Mouse (Mus musculus) heart, embryonic 10.5 days (tissue): ENCODE measurements around the gene Nol11. TPM values are rescaled to one million over a fixed set of nuclear protein-coding genes. Genes with fewer than 3 reads are reported as not detected.
A peak's percentile ranks its signal among the peaks of the same experiment; 100 is the strongest.

Experiments
- DNase-seq: peaks from one replicate; pipeline ENCODE4 v3.0.0-alpha.2; 2017; ENCODE audit warnings: low spot score
- H3K27ac ChIP-seq: fragments of 300-500 bp; sonication (generic); 2 replicates; pipeline ENCODE4 v1.5.1; 2016; ENCODE audit warnings: mild to moderate bottlenecking
- H3K27me3 ChIP-seq: fragments of 300-500 bp; sonication (generic); 2 replicates; pipeline ENCODE4 v1.6.1; 2016; ENCODE audit warnings: mild to moderate bottlenecking; ENCODE audit not compliant: poor library complexity, insufficient read depth, severe bottlenecking
- H3K36me3 ChIP-seq: fragments of 300-500 bp; sonication (generic); 2 replicates; pipeline ENCODE4 v1.6.1; 2016; ENCODE audit warnings: mild to moderate bottlenecking, moderate library complexity
- H3K4me1 ChIP-seq: fragments of 300-500 bp; sonication (generic); 2 replicates; pipeline ENCODE4 v1.6.1; 2016; ENCODE audit warnings: mild to moderate bottlenecking
- H3K4me3 ChIP-seq: fragments of 300-500 bp; sonication (generic); 2 replicates; pipeline ENCODE4 v1.5.1; 2016; ENCODE audit warnings: mild to moderate bottlenecking, moderate library complexity
- H3K9me3 ChIP-seq: fragments of 300-500 bp; sonication (generic); 2 replicates; pipeline ENCODE4 v1.6.1; 2016; ENCODE audit warnings: mild to moderate bottlenecking, moderate library complexity
- WGBS: fragments of 180-500 bp; shearing (Covaris S2); methylation state at CpG from one replicate; pipeline ENCODE4 v1.1.7; 2016; 5-methylcytosine and 5-hydroxymethylcytosine counted together
- polyA plus RNA-seq: library from polyadenylated mRNA; unstranded; fragments of >200 nt; fragmentation: Nextera tagmentation; extraction: Ambion mirVana; gene quantifications from 2 replicates; pipeline ENCODE4 v1.2.1, GENCODE M21; 2016

Nol11 gene
- 59.5 and 63.0 TPM in 2 replicates for polyA plus RNA-seq

DNA sequence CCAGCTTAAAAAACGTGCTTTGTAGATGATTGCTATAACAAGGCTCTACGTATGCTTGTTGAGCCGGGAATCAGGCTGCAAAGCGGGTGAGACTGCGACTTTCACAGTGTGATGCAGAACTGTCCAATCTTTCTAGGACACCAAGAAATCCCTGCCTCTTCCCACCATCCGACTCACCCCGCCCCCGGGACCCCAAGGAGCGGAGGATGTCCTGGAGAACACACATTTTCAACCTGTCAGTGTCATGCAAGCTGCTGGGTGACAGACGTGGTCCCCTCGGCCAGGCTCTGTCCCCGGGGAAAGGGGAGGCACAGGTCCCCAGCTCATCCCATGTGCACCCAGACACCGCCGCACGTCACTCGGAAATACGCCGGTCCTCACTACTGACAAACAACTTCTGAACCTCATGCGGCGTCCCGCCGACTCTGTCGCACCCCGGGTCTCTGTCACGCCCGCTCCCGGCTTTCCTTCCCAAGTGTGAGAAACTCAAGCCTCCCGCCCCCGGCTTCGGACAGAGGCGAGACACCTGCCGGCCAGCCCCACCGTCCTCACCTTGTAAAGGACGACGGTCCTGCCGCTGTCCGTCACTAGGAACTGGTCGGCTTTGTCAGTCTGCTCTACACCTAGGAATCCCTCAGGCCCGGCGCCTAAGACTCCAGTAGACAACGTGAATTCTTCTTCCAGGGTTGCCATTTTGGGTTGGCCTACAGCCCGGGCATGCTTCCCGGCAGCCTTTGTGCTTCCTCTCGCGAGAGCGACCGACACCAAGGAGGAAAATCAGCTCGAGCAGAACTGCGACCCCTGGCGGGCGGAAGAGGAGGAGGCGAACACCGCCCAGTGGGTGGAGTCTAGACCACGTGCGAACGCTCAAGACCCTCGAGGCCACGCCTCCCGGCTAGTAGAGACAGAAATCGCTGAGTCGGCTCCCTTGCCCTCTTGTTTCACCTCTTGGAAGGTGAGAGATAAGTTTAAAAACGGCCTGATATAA is at the start of gene Nol11:
Gene Nol11, minus strand, starts transcription at position 817 of the 988 bp plus-strand sequence.
- peak; percentile 99 for DNase-seq
- WGBS = under 1% methylated on average over 62 of the region's 62 CpGs
- peak within 1 kb of the TSS; percentile 72 for H3K4me3 ChIP-seq
- peaks cover 9% of the 10 kb centered on the region for H3K4me1 ChIP-seq
- H3K27ac ChIP-seq = peak within 1 kb of the TSS; percentile 88
- H3K9me3 ChIP-seq = no peaks in the 10 kb centered on the region
- H3K27me3 ChIP-seq = no peaks in the 10 kb centered on the region
- peaks cover 25% of the 10 kb centered on the region for H3K36me3 ChIP-seq

DNA sequence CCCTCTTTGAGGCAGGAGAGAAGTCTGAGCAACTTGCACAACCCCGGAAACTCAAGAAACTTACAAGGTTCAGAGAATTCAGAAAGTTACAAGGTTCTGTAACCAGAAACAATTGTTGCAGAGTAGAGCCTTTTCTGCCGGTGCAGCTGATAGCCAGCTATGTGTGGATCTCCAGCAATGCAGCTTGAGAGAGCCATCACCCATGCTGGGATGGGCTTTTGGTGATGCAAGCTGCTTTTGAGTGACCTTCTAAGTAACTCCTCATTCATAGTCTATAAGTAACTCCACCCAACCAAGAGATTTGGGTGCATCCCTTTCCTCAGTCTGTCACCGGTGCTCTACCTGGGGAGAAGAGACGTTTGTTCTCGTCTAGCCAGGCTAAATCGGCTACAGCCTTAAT is 49.3 kb upstream of the Nol11 start:
- H3K4me1 ChIP-seq = peaks cover 4% of the 10 kb centered on the region
- WGBS = 87% methylated on average over 6 of the region's 6 CpGs
- no peak for DNase-seq
- 0 out of 2 replicates have a peak, but pooled peaks cover 2% of the 10 kb centered on the region for H3K36me3 ChIP-seq
- no peaks in the 10 kb centered on the region for H3K9me3 ChIP-seq
- H3K27ac ChIP-seq = no peak overlapping the region
- H3K27me3 ChIP-seq = no peaks in the 10 kb centered on the region
- H3K4me3 ChIP-seq = no peak overlapping the region

DNA sequence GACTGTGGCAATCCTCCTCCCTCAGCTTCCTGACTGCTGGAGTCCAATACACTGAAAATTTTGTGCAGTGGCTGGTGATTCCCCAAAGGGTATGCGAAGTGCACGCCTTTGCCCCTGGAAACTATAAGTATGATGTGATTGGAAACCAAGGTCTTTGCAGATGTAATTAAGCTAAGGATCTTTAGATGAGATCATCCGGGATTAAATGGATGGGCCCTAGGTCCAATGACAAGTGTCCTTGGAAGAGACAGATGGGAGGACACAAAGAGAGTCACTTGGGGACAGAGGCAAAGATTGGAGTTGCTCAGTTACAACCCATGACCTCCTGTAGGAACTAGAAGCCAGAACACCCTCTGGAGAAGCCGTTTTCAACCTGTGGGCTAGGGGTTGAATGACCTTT is 48.4 kb upstream of the Nol11 start:
- Histone ChIP-seq H3K9me3 (no peaks in the 10 kb centered on the region), H3K4me1 (peaks cover 4% of the 10 kb centered on the region), H3K27ac (no peak overlapping the region), H3K36me3 (0 out of 2 replicates have a peak, but pooled peaks cover 2% of the 10 kb centered on the region), H3K4me3 (no peak overlapping the region), H3K27me3 (no peaks in the 10 kb centered on the region)
- no peak for DNase-seq
- 87% methylated on average over 4 of the region's 4 CpGs for WGBS

DNA sequence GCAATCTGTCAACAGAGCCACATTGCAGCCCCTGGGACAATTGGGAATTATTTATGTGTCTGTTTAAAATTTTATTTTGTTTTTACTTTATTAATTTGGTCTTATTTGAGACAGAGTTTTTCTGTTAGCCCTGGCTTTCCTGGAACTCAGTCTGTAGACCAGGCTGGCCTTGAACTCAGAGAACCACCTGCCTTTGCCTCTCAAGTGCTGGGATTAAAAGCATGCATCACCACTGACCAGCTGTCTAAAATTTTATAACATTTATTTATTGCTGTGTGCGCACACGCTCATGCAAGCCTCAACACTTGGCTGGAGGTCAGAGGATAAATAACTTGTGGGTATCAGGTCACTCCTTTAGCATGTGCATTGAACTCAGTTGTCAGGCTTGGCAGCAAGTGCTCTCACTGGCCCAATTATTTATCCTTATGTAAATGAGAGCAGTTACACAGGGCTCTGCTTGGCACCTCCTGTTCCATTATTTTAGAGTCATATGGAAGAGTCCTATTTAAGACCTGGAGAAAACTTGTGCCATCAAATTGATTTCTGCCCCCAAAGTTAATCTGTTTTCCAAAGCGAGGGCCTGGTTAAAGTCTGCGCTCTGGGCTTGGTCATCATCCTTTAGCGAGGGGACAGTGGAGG is 44.2 kb upstream of the Nol11 start:
- no peaks in the 10 kb centered on the region for H3K27me3 ChIP-seq
- H3K4me3 ChIP-seq = no peak overlapping the region
- no peaks in the 10 kb centered on the region for H3K9me3 ChIP-seq
- 91% methylated on average over 5 of the region's 5 CpGs for WGBS
- peaks cover 4% of the 10 kb centered on the region for H3K4me1 ChIP-seq
- H3K36me3 ChIP-seq = peaks cover 11% of the 10 kb centered on the region; the same call in 1 of the 2 replicates
- no peak for DNase-seq
- H3K27ac ChIP-seq = no peak overlapping the region

DNA sequence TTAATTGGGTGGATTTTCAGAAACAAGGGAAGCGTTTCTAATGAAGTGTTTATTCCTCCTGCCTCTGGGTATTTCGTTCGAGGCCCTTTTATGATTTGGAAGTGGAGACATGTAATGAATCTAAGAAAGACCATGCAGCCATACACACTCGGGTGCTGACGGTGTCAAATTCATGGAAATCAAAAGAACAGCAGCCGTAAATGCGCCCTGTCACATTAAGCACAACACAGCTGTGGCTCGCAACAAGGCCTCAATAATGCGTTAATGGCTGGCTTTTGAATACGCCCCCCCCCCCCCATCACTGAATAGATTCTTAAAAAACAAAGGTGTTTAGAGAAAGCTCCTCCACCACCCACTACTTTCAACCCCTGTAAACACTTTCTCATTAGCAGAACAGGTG is 40.9 kb upstream of the Nol11 start:
- H3K36me3 ChIP-seq = peaks cover 16% of the 10 kb centered on the region; the same call in 1 of the 2 replicates
- H3K4me1 ChIP-seq = peaks cover 12% of the 10 kb centered on the region
- DNase-seq = no peak
- H3K4me3 ChIP-seq = no peak overlapping the region
- no peaks in the 10 kb centered on the region for H3K27me3 ChIP-seq
- 85% methylated on average over 10 of the region's 10 CpGs for WGBS
- H3K9me3 ChIP-seq = 0 out of 2 replicates have a peak, but pooled peaks cover 2% of the 10 kb centered on the region
- H3K27ac ChIP-seq = no peak overlapping the region

DNA sequence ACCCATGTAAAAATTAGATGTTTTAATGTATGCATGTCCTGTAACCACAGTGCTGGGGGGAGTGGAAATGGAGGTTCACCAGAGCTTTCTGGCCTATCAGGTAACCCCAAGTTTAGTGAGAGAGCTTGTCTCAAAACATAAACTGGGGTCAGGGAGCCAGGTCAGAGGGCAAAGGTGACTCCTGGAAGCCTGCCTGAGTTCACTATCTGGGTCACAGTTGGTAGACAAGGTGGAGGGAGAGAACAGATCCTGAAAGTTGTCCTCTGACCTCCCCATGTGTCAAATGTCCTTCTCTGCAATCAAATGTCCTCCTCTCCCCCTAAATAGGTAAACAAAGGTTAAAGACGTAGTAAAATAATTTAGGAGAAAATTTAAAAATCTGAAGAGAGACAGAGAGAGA is 37.2 kb upstream of the Nol11 start:
- peaks cover 29% of the 10 kb centered on the region for H3K4me1 ChIP-seq
- H3K27me3 ChIP-seq = no peaks in the 10 kb centered on the region
- no peak for DNase-seq
- no peak overlapping the region for H3K4me3 ChIP-seq
- peaks cover 7% of the 10 kb centered on the region; the same call in 1 of the 2 replicates for H3K36me3 ChIP-seq
- no peak overlapping the region for H3K27ac ChIP-seq
- 0 out of 2 replicates have a peak, but pooled peaks cover 2% of the 10 kb centered on the region for H3K9me3 ChIP-seq
- WGBS = 93% methylated on average over 1 of the region's 1 CpGs

DNA sequence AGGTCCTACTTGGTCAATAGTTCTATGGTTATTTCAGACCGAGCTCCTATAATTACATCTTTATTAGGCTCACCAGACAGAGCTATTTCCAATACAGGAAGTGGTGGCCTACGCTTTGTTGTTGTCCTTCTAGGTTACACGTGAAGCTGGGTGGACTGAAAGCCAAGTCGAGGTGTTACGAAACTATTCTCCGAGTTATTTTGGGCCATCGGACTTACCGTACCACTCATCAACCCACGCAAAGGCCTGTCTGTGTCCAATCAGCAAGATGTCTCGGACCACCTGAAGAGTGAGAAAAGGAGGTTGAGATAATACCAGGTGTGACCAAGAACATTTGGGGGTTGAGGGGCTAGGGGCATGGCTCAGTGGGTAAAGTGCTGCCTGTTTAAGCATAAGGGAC is 36.8 kb upstream of the Nol11 start:
- H3K27ac ChIP-seq = peak overlapping the region; percentile 77; the same call in 1 of the 2 replicates
- WGBS = 73% methylated on average over 10 of the region's 10 CpGs

DNA sequence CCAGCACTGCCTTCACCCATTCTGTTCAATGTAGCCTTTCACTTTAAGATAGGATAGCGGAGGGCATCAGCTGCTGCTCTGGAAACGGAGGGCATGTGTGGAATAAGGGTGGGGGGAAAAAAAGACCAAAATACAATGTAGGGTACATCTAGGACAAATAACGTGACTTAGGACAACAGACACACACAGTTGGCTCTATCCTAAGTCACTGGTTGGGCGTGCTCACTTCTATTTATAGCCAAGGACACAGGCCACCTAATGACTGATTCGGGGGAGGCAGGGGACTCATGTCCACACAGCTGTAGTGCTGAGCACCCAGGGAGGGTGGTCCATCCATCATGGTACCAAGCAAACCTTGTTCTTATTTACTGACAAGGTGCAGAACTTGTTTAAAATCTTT is 36.1 kb upstream of the Nol11 start:
- Histone ChIP-seq H3K27me3 (no peaks in the 10 kb centered on the region), H3K4me3 (no peak overlapping the region), H3K36me3 (peaks cover 6% of the 10 kb centered on the region; the same call in 1 of the 2 replicates), H3K4me1 (peaks cover 29% of the 10 kb centered on the region), H3K27ac (peak overlapping the region; percentile 77), H3K9me3 (0 out of 2 replicates have a peak, but pooled peaks cover 2% of the 10 kb centered on the region)
- no peak for DNase-seq
- 49% methylated on average over 5 of the region's 5 CpGs for WGBS

More for the DNA sequence above, 36.8 kb upstream of the Nol11 start:
- H3K9me3 ChIP-seq = 0 out of 2 replicates have a peak, but pooled peaks cover 2% of the 10 kb centered on the region
- no peaks in the 10 kb centered on the region for H3K27me3 ChIP-seq
- DNase-seq = no peak
- no peak overlapping the region for H3K4me3 ChIP-seq
- H3K4me1 ChIP-seq = peaks cover 29% of the 10 kb centered on the region
- H3K36me3 ChIP-seq = peaks cover 6% of the 10 kb centered on the region; the same call in 1 of the 2 replicates

DNA sequence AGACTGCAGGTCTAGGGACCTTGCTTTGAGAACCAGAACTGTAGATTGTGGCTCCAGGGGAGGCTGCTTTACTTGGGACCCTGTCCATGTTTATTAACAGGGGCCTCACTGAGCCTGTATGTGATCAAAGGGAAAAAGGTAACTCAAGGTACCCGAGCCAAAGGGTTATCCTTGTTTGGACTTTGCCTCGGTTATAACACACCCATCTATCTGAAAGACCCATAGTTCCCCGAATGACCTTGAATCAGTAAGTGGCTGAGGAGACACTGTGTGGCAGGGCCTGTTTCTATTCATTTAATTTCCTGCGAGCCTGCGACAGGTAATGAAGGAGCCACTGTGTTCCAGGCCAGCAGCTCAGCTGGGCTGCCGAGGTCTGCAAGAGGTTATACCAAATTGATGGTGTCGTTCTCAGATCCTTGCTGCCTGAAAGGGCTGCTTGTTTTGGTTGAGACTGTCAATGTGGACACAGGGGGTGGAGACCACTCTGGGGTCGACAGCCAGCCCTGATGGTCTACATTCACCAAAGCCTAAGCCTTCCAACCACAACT is 34.6 kb upstream of the Nol11 start:
- WGBS = 70% methylated on average over 8 of the region's 8 CpGs

DNA sequence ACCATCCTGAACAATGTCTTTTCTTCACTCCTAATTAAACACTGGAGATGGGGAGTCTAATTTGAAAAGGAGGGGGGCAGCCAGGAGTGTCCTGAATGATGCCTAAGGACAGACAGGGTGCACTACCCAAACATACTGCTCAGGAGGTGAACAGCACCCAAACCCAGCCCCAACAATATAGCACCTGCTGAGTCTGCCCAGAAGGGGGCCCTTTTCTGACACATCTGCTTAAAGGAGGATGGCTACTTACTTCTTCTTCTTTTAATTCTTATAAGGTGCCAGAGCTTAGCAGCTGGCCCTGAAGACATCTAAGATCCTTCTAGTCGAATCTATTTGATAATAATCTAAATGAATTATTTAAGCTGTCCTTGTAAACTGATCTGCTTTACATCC is 34.0 kb upstream of the Nol11 start:
- Histone ChIP-seq H3K36me3 (peaks cover 6% of the 10 kb centered on the region; the same call in 1 of the 2 replicates), H3K4me1 (peaks cover 29% of the 10 kb centered on the region), H3K4me3 (no peak overlapping the region), H3K9me3 (0 out of 2 replicates have a peak, but pooled peaks cover 2% of the 10 kb centered on the region), H3K27ac (no peak overlapping the region), H3K27me3 (no peaks in the 10 kb centered on the region)
- WGBS = 72% methylated on average over 1 of the region's 1 CpGs
- no peak for DNase-seq

More for the DNA sequence above, 34.6 kb upstream of the Nol11 start:
- H3K4me1 ChIP-seq = peaks cover 29% of the 10 kb centered on the region
- no peaks in the 10 kb centered on the region for H3K27me3 ChIP-seq
- 0 out of 2 replicates have a peak, but pooled peaks cover 2% of the 10 kb centered on the region for H3K9me3 ChIP-seq
- H3K4me3 ChIP-seq = no peak overlapping the region
- H3K36me3 ChIP-seq = peaks cover 6% of the 10 kb centered on the region; the same call in 1 of the 2 replicates
- DNase-seq = no peak
- H3K27ac ChIP-seq = no peak overlapping the region

DNA sequence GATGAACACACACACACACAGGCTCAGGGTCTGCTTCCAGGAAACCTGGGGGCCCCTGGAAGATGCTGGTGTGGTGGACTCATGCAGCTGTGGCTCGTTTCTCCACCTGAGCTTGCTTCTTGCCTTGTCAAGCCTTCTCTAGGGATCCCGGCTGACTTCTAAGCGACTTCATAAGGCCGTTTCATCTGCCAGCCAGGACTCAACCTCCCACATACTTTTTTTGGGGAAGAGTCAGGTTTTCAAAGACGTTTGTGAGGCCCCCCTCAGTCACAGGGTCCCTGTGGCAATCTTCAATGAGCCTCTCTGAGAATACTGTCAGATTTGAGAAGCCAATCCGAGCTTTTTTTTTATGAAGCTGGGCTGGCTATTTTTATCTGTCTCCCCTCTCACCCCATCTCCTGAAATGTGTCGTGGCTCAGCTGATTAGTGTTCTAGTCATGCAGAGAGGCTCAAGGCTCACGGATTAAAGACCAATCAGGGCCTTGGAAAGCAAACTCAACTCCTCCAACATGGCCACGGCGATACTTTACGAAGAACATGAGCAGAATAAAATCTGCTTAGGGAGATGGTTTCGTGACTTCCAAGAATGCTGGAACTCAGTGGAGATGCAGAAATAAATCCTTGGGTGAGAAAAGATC is 33.5 kb upstream of the Nol11 start:
- 0 out of 2 replicates have a peak, but pooled peaks cover 2% of the 10 kb centered on the region for H3K9me3 ChIP-seq
- H3K27ac ChIP-seq = peak overlapping the region; percentile 31; the same call in 1 of the 2 replicates
- H3K27me3 ChIP-seq = no peaks in the 10 kb centered on the region
- peaks cover 5% of the 10 kb centered on the region; the same call in 1 of the 2 replicates for H3K36me3 ChIP-seq
- no peak overlapping the region for H3K4me3 ChIP-seq
- no peak for DNase-seq
- WGBS = 59% methylated on average over 12 of the region's 12 CpGs
- H3K4me1 ChIP-seq = peaks cover 29% of the 10 kb centered on the region

DNA sequence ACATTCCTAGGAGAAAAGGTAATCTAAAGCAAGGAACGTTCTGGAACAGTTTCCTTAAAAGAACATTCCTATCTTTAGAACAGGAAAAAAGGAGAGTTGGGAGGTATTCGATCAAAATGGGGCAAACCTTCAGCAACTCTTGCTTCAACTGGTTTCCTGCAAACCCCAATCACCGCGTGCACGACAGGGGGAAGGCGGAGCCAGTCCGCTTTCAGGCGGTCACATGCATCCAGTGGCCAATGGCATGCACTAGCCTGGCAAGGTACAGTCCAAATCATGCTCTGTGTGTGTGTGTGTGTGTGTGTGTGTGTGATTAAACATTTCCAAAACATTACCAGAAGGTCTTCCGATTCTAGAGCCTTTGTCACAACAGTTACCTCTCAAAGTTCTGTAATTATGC is 25.9 kb upstream of the Nol11 start:
- peaks cover 7% of the 10 kb centered on the region; the same call in 1 of the 2 replicates for H3K4me1 ChIP-seq
- H3K27me3 ChIP-seq = no peaks in the 10 kb centered on the region
- DNase-seq = no peak
- 0 out of 2 replicates have a peak, but pooled peaks cover 2% of the 10 kb centered on the region for H3K36me3 ChIP-seq
- no peak overlapping the region for H3K4me3 ChIP-seq
- no peak overlapping the region for H3K27ac ChIP-seq
- 76% methylated on average over 9 of the region's 9 CpGs for WGBS
- H3K9me3 ChIP-seq = no peaks in the 10 kb centered on the region
